Mouse (Mus musculus) small intestine, adult 2 months (tissue): ENCODE results near the gene Aebp1.

Experiments
- CTCF ChIP-seq: fragments of 200-500 bp; IDR thresholded peaks from 2 replicates; pipeline ENCODE4 v1.5.1; 2012; ENCODE audit warnings: low read depth, mild to moderate bottlenecking, control low read depth, inconsistent platforms, low read length, moderate library complexity, mixed read lengths; ENCODE audit not compliant: insufficient replicate concordance, insufficient read length; ENCODE audit errors: extremely low read depth
- POLR2A ChIP-seq: fragments of 200-500 bp; IDR thresholded peaks from 2 replicates; pipeline ENCODE4 v1.6.1; 2012; ENCODE audit warnings: low read depth, mild to moderate bottlenecking, control low read depth, inconsistent platforms, low read length, moderate library complexity

DNA sequence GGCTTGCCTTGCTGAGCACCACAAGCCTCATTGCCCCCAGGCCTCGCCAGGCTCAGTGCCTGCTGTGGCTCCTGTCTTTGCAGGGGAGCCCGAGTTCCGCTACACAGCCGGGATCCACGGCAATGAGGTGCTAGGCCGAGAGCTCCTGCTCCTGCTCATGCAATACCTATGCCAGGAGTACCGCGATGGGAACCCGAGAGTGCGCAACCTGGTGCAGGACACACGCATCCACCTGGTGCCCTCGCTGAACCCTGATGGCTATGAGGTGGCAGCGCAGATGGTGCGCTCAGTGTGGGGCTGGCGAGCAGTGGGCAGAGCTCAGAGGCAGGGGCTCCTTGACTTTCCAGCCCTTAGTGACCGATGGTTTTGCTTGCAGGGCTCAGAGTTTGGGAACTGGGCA is 7.6 kb downstream of the Aebp1 start:
- TF ChIP-seq CTCF, result no peak
- TF ChIP-seq POLR2A, result no peak
